Mouse (Mus musculus) ES-Bruce4 (cell line): ENCODE data around the gene Adamts14.

Experiments
- CTCF ChIP-seq: IDR thresholded peaks from one replicate; pipeline ENCODE4 v1.8.1; 2011; ENCODE audit warnings: low read depth, low read length
- POLR2A ChIP-seq: IDR thresholded peaks from one replicate; pipeline ENCODE4 v1.8.1; 2011; ENCODE audit warnings: low read length; ENCODE audit not compliant: insufficient read depth

GRCm38 (mm10) chr10:61178687-61179086 lies 94.6 kb downstream of the Adamts14 start:
- no peak for TF ChIP-seq POLR2A
- TF ChIP-seq CTCF: no peak
